Mouse (Mus musculus) myocyte (in vitro differentiated cells): Measurements from ENCODE around the gene Cd160. TPM values are rescaled to one million over a fixed set of nuclear protein-coding genes. Genes with fewer than 3 reads are reported as not detected.

ENCODE experiments used
- H3K27me3 ChIP-seq: one replicate; pipeline ENCODE4 v1.6.1; 2011; ENCODE audit not compliant: control insufficient read depth, insufficient read depth, insufficient read length
- H3K36me3 ChIP-seq: one replicate; pipeline ENCODE4 v1.6.1; 2011; ENCODE audit not compliant: control insufficient read depth, insufficient read depth
- H3K4me2 ChIP-seq: one replicate; pipeline ENCODE4 v1.6.1; 2011; ENCODE audit warnings: low read depth, control low read depth
- H3K4me3 ChIP-seq: one replicate; pipeline ENCODE4 v1.5.1; 2011; ENCODE audit warnings: mild to moderate bottlenecking, control low read depth, moderate library complexity
- H3K79me2 ChIP-seq: one replicate; pipeline ENCODE4 v1.6.1; 2011; ENCODE audit not compliant: control insufficient read depth, insufficient read depth
- H3ac ChIP-seq: one replicate; pipeline ENCODE4 v1.6.1; 2011; ENCODE audit not compliant: control insufficient read depth, insufficient read length
- CEBPB ChIP-seq: IDR thresholded peaks from 2 replicates; pipeline ENCODE4 v1.6.1; 2011; ENCODE audit warnings: mild to moderate bottlenecking, moderate library complexity; ENCODE audit not compliant: poor library complexity, insufficient read depth, severe bottlenecking
- E2F4 ChIP-seq: IDR thresholded peaks from one replicate; pipeline ENCODE4 v1.6.1; 2011; ENCODE audit warnings: mild to moderate bottlenecking, control low read depth, moderate library complexity; ENCODE audit not compliant: insufficient read depth
- MAX ChIP-seq: IDR thresholded peaks from one replicate; pipeline ENCODE4 v1.6.1; 2011; ENCODE audit warnings: low read depth, mild to moderate bottlenecking, control low read depth
- MYOD1 ChIP-seq, 3 experiments: IDR thresholded peaks; one replicate each; pipeline ENCODE4 v1.6.1; 2011; ENCODE audit warnings: control low read depth in 2 of 3, low read depth in 2 of 3, mild to moderate bottlenecking in 2 of 3, moderate library complexity in 1 of 3; ENCODE audit not compliant: insufficient read length in 2 of 3, control insufficient read depth in 1 of 3
- MYOG ChIP-seq, 3 experiments: IDR thresholded peaks; one replicate each; pipeline ENCODE4 v1.6.1; 2011; ENCODE audit warnings: control low read depth in 2 of 3, low read depth in 2 of 3, mild to moderate bottlenecking in 2 of 3; ENCODE audit not compliant: insufficient read length in 2 of 3, control insufficient read depth in 1 of 3, insufficient read depth in 1 of 3
- POLR2A ChIP-seq: IDR thresholded peaks from one replicate; pipeline ENCODE4 v1.6.1; 2011; ENCODE audit warnings: low read depth, mild to moderate bottlenecking, control low read depth, moderate library complexity; ENCODE audit not compliant: insufficient read length
- POLR2AphosphoS2 ChIP-seq: IDR thresholded peaks from one replicate; pipeline ENCODE4 v1.6.1; 2011; ENCODE audit warnings: low read depth, control low read depth; ENCODE audit not compliant: insufficient read length
- REST ChIP-seq: IDR thresholded peaks from one replicate; pipeline ENCODE4 v1.6.1; 2011; ENCODE audit warnings: mild to moderate bottlenecking, control low read depth, moderate library complexity; ENCODE audit not compliant: insufficient read depth, insufficient read length
- SRF ChIP-seq: IDR thresholded peaks from one replicate; pipeline ENCODE4 v1.6.1; 2011; ENCODE audit warnings: low read depth; ENCODE audit not compliant: control insufficient read depth, insufficient read length
- TCF12 ChIP-seq: IDR thresholded peaks from one replicate; pipeline ENCODE4 v1.6.1; 2011; ENCODE audit warnings: mild to moderate bottlenecking, control low read depth; ENCODE audit not compliant: poor library complexity, insufficient read depth, severe bottlenecking
- TCF3 ChIP-seq: IDR thresholded peaks from one replicate; pipeline ENCODE4 v1.6.1; 2011; ENCODE audit warnings: low read depth, control low read depth; ENCODE audit not compliant: insufficient read length
- USF1 ChIP-seq: IDR thresholded peaks from one replicate; pipeline ENCODE4 v1.6.1; 2011; ENCODE audit warnings: low read depth, mild to moderate bottlenecking, control low read depth, moderate library complexity
- polyA plus RNA-seq: library from polyadenylated mRNA; unstranded; fragments of >200 nt; fragmentation: generic; extraction: Trizol; gene quantifications from one replicate; pipeline ENCODE4 v1.2.1, GENCODE M21; 2012; ENCODE audit warnings: missing spikeins

The Cd160 gene
- polyA plus RNA-seq, 1 experiment: 0.06 TPM

DNA sequence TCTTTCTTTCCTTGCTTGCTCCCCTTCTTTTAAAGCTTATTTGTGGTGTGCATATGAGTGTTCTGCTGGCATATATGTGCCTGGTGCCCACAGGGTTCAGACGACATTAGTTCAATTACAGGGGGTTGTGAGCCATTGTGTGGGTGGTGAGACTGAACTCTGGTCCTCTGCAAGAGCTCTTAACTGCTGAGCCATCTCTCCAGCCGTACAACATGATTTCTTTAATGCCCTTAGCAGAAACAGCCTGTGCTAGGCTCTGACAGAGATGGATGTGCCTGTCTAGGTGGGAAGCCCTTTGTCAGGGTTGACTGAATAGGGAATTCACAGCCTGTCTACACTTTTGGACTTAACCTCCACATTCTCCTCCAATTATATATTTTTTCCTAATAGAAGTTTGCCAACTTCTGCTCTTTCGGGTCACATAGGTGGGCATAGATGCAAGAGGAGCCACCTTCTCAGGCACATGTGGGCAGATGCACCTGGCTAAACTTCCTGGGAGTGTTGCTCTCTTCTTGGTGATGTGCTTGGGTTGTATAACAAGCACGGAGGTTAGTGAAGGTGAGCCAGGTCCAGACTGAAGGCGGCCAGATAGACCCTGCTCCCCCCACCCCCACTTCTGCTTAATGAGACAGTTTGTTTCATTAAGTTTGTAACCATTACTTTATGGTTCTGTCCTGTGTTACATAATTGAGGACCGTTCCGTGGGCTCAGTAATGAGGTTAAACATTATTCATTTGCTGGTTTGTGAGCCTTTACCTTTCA lies 5.6 kb upstream of the Cd160 start:
- TF ChIP-seq SRF (no peak), E2F4 (no peak), MAX (no peak), MYOG (IDR thresholded peaks at IDR 0.05; ENCODE audit: control insufficient read depth in 1 of 3, insufficient read depth in 1 of 3, insufficient read length in 2 of 3, low read depth in 2 of 3) (no peak), POLR2AphosphoS2 (no peak), CEBPB (no peak), MYOD1 (IDR thresholded peaks at IDR 0.05; ENCODE audit: control insufficient read depth in 1 of 3, insufficient read length in 2 of 3, low read depth in 2 of 3) (no peak), TCF3 (no peak), REST (no peak), POLR2A (no peak), TCF12 (no peak), USF1 (no peak)
- Histone ChIP-seq H3K79me2 (no peaks in the 10 kb centered on the region), H3ac (no peak overlapping the region), H3K4me2 (no peak overlapping the region), H3K36me3 (no peaks in the 10 kb centered on the region), H3K4me3 (no peak overlapping the region), H3K27me3 (peaks cover 40% of the 10 kb centered on the region)

DNA sequence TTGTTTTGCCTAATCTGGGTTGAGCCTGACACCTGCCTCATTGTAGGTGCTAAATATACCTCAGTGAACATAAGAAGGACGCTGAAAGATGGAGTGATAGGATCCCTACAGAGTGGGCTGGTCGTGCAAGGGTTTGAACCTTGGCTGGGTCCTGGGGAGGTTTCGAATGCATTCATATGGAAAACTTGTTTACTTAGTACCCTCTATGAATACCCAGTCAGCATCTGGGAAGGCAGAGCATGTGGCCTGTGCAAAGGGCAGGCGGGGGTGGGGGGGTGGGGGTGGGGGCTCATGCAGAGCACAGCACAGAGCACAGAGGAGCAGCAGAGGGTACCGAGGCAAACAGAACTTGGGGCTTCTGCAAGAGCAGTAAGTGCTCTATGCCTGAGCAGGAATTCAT lies 3.8 kb upstream of the Cd160 start:
- no peak for TF ChIP-seq POLR2AphosphoS2
- no peak for TF ChIP-seq TCF3
- TF ChIP-seq REST: no peak
- no peak for TF ChIP-seq POLR2A
- no peak for TF ChIP-seq TCF12
- TF ChIP-seq SRF: no peak
- TF ChIP-seq CEBPB: no peak
- no peak overlapping the region for H3K4me3 ChIP-seq

DNA sequence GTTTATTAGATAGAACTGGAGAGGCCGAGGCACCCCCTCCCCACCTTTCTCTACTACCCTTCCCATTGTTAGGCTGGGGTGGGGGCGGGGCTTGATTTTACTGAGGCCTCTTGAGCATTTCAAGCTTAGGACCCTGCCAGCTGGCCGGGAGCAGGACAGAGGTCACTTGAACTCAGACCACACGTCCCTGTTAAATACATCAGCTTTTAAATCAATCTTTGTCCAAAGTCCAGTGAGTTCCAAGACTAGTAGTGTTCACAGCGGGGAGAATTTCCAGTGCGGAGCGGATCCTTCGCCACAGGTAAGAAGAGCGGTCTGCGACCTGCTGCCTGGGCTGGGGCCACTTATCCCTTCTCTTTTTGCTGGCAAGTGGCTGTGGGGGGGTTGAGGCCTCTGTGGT lies 705 bp upstream of the Cd160 start:
- TF ChIP-seq TCF3: no peak
- no peak for TF ChIP-seq MAX
- TF ChIP-seq TCF12: no peak
- no peak for TF ChIP-seq USF1
- no peak for TF ChIP-seq MYOG (IDR thresholded peaks at IDR 0.05; ENCODE audit: control insufficient read depth in 1 of 3, insufficient read depth in 1 of 3, insufficient read length in 2 of 3, low read depth in 2 of 3)
- Histone ChIP-seq H3ac (no peak overlapping the region), H3K36me3 (no peaks in the 10 kb centered on the region), H3K27me3 (peaks cover 29% of the 10 kb centered on the region), H3K79me2 (no peaks in the 10 kb centered on the region), H3K4me2 (no peak overlapping the region), H3K4me3 (no peak overlapping the region)

More for the DNA sequence above, 3.8 kb upstream of the Cd160 start:
- Histone ChIP-seq H3K36me3 (no peaks in the 10 kb centered on the region), H3K79me2 (no peaks in the 10 kb centered on the region), H3ac (no peak overlapping the region), H3K27me3 (peaks cover 43% of the 10 kb centered on the region), H3K4me2 (no peak overlapping the region)

DNA sequence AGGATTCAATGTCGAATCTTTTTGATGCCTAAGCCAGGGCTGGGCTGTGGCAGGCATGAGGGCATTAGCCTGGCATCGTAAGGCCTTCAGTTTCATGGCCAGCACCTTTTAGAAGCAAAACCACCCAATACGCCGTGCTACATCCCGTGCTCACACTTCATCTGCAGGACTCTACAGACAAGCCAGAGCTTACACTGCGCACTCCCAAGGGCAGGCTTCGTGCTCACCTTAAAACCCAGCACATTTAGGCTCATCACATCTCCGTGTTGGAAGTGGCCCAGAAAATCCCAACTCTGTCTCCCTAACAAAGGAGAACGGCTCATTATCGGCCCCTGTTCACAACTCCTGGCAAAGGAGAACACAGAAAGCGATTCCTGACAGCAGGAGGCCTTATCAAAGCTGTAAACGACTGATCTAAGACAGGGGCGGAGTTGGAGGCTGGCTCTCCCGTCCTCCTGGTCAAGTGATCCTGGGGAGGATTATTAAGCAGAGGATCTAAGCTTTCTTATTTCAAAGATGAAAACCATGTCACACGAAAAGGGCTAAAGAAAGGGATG lies 765 bp downstream of the Cd160 start:
- Histone ChIP-seq H3K36me3 (no peaks in the 10 kb centered on the region), H3ac (no peak overlapping the region), H3K79me2 (no peaks in the 10 kb centered on the region), H3K4me2 (no peak overlapping the region), H3K4me3 (no peak overlapping the region), H3K27me3 (peaks cover 36% of the 10 kb centered on the region)
- no peak for TF ChIP-seq REST
- TF ChIP-seq SRF: no peak
- TF ChIP-seq POLR2AphosphoS2: no peak
- no peak for TF ChIP-seq MYOD1 (IDR thresholded peaks at IDR 0.05; ENCODE audit: control insufficient read depth in 1 of 3, insufficient read length in 2 of 3, low read depth in 2 of 3)

DNA sequence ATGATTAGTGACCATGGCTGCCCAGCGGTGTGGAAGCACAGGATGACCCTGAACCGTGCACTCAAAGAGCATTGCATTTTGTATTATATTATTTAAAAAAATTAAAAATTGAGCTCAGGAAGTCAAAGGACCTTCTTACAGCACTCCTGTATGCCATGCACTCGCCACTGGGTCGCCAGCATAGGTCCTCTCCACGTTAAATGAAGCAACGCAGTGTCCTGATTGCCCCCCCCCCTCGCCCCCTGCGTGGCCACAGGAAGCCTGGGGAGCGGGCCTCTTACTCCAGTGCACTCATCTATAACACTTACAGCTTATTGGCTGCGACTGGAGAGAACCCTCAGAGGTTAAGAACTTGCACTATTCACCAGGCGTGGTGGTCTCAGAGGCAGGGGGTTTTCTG lies 3.9 kb downstream of the Cd160 start:
- Histone ChIP-seq H3K36me3 (no peaks in the 10 kb centered on the region), H3K79me2 (no peaks in the 10 kb centered on the region), H3K4me2 (no peak overlapping the region), H3K4me3 (no peak overlapping the region), H3ac (no peak overlapping the region), H3K27me3 (peaks cover 14% of the 10 kb centered on the region)
- no peak for TF ChIP-seq CEBPB
